Mouse (Mus musculus) midbrain, embryonic 16.5 days (tissue): ENCODE measurements around the gene Nol10. TPM values are rescaled to one million over a fixed set of nuclear protein-coding genes. Genes with fewer than 3 reads are reported as not detected.

Experiments used
- ATAC-seq: fragments of 200-750 bp; cut with Nextera tagmentation; 2 replicates; pipeline ENCODE4 v1.8.0; 2017; ENCODE audit warnings: moderate TSS enrichment
- H3K27ac ChIP-seq: fragments of 300-500 bp; sonication (generic); 2 replicates; pipeline ENCODE4 v1.5.1; 2014; ENCODE audit warnings: mild to moderate bottlenecking, low read length, mixed read lengths
- H3K27me3 ChIP-seq: fragments of 300-500 bp; sonication (generic); 2 replicates; pipeline ENCODE4 v1.6.1; 2014; ENCODE audit warnings: low read depth, low read length, mixed read lengths; ENCODE audit not compliant: control insufficient read depth, insufficient read depth
- H3K36me3 ChIP-seq: fragments of 300-500 bp; sonication (generic); 2 replicates; pipeline ENCODE4 v1.6.1; 2014; ENCODE audit warnings: mild to moderate bottlenecking, low read length, moderate library complexity, mixed read lengths; ENCODE audit not compliant: control insufficient read depth, insufficient read depth
- H3K4me1 ChIP-seq: fragments of 300-500 bp; sonication (generic); 2 replicates; pipeline ENCODE4 v1.6.1; 2014; ENCODE audit warnings: mild to moderate bottlenecking, low read length, mixed read lengths; ENCODE audit not compliant: control insufficient read depth, insufficient read depth
- H3K4me2 ChIP-seq: fragments of 300-500 bp; sonication (generic); 2 replicates; pipeline ENCODE4 v1.6.1; 2014; ENCODE audit warnings: mild to moderate bottlenecking, low read length, mixed read lengths
- H3K4me3 ChIP-seq: fragments of 300-500 bp; sonication (generic); 2 replicates; pipeline ENCODE4 v1.5.1; 2014; ENCODE audit warnings: low read depth, mild to moderate bottlenecking, low read length, moderate library complexity, mixed read lengths
- H3K9ac ChIP-seq: fragments of 300-500 bp; sonication (generic); 2 replicates; pipeline ENCODE4 v1.6.1; 2014; ENCODE audit warnings: low read depth, low read length, mixed read lengths
- H3K9me3 ChIP-seq: fragments of 300-500 bp; sonication (generic); replicated peaks from 2 replicates; pipeline ENCODE4 v1.6.1; 2014; ENCODE audit warnings: mild to moderate bottlenecking, low read length, mixed read lengths; ENCODE audit not compliant: control insufficient read depth, poor library complexity, severe bottlenecking
- WGBS: fragments of 180-500 bp; shearing (Covaris S2); extraction: QIAGEN DNeasy Blood & Tissue Kit; methylation state at CpG from one replicate; pipeline ENCODE4 v1.1.7; 2014; 5-methylcytosine and 5-hydroxymethylcytosine counted together
- polyA plus RNA-seq: library from polyadenylated mRNA; unstranded; fragments of >200 nt; fragmentation: Nextera tagmentation; extraction: Ambion mirVana; gene quantifications from 2 replicates; pipeline ENCODE4 v1.2.1, GENCODE M21; 2015

Nol10 gene
- polyA plus RNA-seq, 1 experiment from 2014 or later = 22.3 TPM

DNA sequence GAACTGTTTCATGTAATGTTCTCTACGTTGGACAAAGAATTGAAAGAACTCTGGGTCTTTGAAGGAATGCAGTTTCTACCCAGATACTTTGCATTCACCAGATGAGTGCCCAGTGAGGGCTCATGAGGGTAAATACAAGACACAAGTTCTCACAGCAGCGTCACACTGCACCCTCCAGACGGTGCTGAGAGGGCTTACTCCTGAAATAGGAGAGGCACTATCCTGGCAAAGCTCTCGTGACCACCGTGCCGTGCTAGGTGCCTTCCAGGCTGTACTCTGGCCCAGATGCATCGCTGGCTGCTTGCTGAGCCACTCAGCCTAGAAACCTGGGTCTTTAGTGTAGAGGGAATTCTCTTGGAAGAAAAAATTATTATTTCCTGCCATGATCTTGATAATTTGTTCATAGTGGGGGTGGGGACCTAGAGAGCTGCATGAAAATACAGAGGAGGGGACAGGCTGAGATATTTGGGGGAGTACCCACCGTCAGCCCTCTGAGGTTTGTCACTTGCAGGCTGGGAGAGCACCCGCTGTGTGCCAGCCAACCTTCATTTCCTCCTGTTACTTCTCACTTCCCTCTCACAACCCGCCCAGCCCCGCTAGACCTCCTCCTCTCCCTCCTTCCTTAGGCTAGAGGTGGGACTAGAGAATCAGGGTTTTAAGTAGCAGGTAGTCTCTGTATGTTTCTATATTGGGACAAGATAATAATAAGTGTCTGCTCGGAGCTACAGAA, 63.7 kb downstream of the Nol10 start:
- whole genome bisulfite sequencing = 83% methylated on average over 12 of the region's 12 CpGs
- Histone ChIP-seq H3K27me3 (no peaks in the 10 kb centered on the region), H3K4me3 (no peak overlapping the region), H3K27ac (no peak overlapping the region), H3K4me1 (no peaks in the 10 kb centered on the region), H3K9ac (no peak overlapping the region), H3K4me2 (no peak overlapping the region), H3K36me3 (peaks cover 5% of the 10 kb centered on the region), H3K9me3 (no peaks in the 10 kb centered on the region)
- ATAC-seq = no peak

DNA sequence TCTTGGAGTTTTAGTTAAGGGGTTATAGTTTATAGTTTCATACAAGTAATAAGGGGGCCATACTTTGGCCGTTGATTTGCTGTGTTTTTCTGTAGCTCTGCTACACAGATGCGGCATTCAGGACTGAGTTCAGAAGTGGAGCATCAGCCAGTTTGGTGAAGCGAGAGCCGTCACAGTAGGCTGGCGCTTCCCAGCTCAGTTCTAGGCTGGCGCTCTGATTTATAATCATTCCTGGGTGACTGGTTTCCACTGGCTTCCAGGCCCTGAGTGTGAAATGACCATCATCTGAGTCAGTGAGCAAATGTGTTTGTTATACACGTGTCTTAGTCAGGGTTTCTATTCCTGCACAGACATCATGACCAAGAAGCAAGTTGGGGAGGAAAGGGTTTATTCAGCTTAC, 66.5 kb downstream of the Nol10 start:
- Histone ChIP-seq H3K4me3 (no peak overlapping the region), H3K27me3 (no peaks in the 10 kb centered on the region), H3K36me3 (peaks cover 12% of the 10 kb centered on the region), H3K4me2 (no peak overlapping the region), H3K4me1 (no peaks in the 10 kb centered on the region), H3K27ac (no peak overlapping the region), H3K9ac (no peak overlapping the region), H3K9me3 (no peaks in the 10 kb centered on the region)
- ATAC-seq = no peak
- WGBS = 91% methylated on average over 7 of the region's 7 CpGs

DNA sequence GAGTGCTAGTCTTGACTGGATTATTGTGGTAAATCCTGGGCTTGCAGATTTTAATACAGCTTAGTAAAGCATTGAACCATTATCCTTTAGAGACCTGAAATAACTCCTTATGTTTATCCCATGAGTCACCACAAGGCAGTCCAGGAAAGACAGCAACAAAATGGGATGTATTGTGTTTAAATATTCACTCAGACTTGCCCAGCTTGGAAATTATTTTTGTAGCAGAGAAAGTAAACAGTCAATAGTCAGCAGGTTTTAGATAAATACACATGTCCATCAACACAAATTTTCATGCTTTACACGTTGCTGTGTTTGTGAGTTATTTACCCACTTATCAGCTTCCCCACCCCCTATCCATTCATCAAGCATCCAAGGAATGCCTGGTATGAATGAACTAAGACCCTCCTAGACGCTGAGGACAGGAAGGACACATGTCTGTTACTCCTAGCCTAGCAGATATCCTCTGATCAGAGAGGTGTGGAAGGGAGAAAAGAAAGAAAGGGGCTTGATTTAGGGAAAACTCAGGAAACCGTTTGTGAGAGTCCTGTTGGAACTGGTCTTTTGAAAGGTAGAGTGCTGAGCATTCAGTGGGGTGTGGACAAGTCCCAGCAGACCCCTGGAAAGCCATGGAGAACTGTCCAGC, 72.0 kb downstream of the Nol10 start:
- no peak for ATAC-seq

DNA sequence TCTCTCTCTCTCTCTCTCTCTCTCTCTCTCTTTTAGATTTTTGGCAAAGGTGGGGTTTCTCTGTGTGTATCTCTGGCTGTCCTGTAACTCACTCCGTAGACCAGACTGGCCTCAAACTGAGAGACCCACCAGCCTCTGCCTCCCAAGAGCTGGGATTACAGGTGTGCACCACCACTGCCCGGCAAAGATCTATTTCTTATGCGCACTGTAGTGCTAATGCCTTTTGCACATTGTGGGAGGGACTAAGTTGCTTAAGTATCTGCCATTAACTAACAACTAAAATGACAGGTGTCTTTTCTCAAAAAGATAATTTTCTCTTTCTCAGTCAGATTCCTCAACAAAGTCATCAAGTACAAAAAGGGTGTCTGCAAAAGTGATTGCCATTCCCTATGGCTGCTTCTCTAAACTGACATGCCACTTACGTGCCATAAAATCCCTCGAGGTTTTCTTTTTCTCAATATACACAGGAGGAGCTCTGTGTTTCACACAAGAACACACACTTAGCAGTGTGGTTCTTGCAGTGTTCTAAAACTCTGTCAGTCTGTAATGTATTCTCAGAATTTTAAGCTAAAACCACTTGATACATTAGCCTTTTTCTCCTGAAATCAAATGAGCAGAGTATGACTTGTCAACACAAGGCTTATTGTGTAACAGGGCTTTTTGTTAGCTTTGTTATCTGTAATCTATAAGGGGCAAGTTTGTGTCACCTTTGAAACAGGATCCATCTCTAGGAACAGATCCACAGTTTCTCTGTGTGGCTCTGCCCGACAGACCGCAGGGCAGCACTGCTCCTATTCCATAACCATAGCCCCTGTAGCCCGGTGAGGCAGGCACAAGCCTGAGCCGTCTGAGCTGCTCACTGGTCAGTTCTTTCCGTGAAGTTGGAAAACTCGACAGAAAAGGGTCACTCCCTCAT, 77.3 kb downstream of the Nol10 start:
- WGBS = 87% methylated on average over 11 of the region's 11 CpGs

More for the DNA sequence above, 72.0 kb downstream of the Nol10 start:
- H3K9me3 ChIP-seq = no peaks in the 10 kb centered on the region
- H3K4me3 ChIP-seq = no peak overlapping the region
- H3K9ac ChIP-seq = no peak overlapping the region
- peaks cover 13% of the 10 kb centered on the region for H3K36me3 ChIP-seq
- H3K4me1 ChIP-seq = no peaks in the 10 kb centered on the region
- H3K27me3 ChIP-seq = no peaks in the 10 kb centered on the region
- no peak overlapping the region for H3K4me2 ChIP-seq
- 51% methylated on average over 3 of the region's 3 CpGs for WGBS
- H3K27ac ChIP-seq = no peak overlapping the region

DNA sequence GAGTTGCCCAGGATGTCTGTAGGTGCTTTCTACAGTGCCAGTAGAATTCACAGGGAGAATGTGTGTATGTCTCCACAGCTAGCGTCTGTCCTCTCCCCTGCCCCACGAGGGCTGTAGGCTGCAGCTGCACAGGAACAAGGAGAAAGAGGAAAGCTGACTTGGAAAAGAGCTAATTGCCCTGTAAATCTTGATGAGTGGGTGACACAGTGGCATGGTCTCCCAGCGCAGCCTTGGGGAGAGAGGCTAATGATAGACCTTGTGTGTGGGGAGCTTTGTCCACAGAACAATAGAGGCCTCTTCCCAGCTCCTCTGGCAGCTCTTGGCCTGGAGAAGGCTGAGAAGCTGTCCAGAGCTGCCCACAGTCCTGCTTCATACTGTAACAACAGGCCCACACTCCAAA, 78.5 kb downstream of the Nol10 start:
- Histone ChIP-seq H3K9ac (no peak overlapping the region), H3K27me3 (no peaks in the 10 kb centered on the region), H3K9me3 (no peaks in the 10 kb centered on the region), H3K4me2 (no peak overlapping the region), H3K4me3 (no peak overlapping the region), H3K27ac (no peak overlapping the region), H3K36me3 (peaks cover 21% of the 10 kb centered on the region), H3K4me1 (no peaks in the 10 kb centered on the region)
- ATAC-seq = no peak
- WGBS = 58% methylated on average over 3 of the region's 3 CpGs

More for the DNA sequence above, 77.3 kb downstream of the Nol10 start:
- Histone ChIP-seq H3K4me2 (no peak overlapping the region), H3K9ac (no peak overlapping the region), H3K4me3 (no peak overlapping the region), H3K9me3 (no peaks in the 10 kb centered on the region), H3K27ac (no peak overlapping the region), H3K4me1 (no peaks in the 10 kb centered on the region), H3K27me3 (no peaks in the 10 kb centered on the region), H3K36me3 (peaks cover 16% of the 10 kb centered on the region; the same call in 1 of the 2 replicates)
- ATAC-seq = no peak

DNA sequence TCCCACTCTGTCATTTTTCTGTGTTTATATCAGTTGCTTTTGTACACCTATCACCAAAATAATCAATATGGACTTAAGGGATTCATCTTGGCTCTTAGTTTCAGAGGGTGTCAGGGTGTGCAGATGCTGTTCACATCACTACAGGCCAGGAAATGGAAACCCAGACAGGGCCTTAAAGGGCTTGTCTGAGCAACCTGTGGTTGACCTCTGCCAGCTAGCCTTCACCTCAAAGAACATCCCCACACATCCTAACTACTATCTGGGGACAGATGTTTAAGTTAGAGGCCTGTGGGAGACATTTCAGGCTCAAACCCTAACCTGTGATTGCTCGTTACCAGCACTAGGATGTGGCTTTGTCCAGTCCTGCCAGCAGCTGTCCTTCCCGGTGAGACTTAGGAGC, 82.3 kb downstream of the Nol10 start:
- 90% methylated on average over 2 of the region's 2 CpGs for WGBS
- no peak overlapping the region for H3K4me3 ChIP-seq
- no peak overlapping the region for H3K9ac ChIP-seq
- H3K4me2 ChIP-seq = no peak overlapping the region
- H3K36me3 ChIP-seq = peaks cover 14% of the 10 kb centered on the region
- H3K4me1 ChIP-seq = no peaks in the 10 kb centered on the region
- no peaks in the 10 kb centered on the region for H3K27me3 ChIP-seq
- H3K27ac ChIP-seq = no peak overlapping the region
- ATAC-seq = no peak
- H3K9me3 ChIP-seq = no peaks in the 10 kb centered on the region

DNA sequence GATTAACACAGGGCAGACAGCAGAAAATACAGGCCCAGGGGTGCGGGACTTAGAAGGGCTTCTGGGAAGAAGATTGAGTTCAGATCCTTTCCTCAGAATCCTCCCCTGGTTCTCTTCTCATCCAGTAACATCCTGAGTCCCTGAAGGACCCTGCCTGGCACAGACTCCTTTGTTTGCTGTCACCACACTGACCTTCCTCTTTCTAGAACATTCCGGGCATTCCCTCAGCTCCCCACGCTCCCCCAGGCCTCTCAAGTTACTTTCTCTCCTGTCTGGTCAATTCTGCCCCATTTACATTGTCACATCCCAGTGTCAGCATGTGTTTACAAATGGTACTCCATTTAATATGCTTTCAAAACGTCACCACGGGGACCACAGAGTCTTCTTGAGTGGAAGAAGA, 82.9 kb downstream of the Nol10 start:
- Histone ChIP-seq H3K4me1 (no peaks in the 10 kb centered on the region), H3K9ac (no peak overlapping the region), H3K9me3 (no peaks in the 10 kb centered on the region), H3K4me2 (no peak overlapping the region), H3K27me3 (no peaks in the 10 kb centered on the region), H3K4me3 (no peak overlapping the region), H3K27ac (no peak overlapping the region), H3K36me3 (peaks cover 12% of the 10 kb centered on the region)
- no peak for ATAC-seq
- 89% methylated on average over 5 of the region's 5 CpGs for WGBS

DNA sequence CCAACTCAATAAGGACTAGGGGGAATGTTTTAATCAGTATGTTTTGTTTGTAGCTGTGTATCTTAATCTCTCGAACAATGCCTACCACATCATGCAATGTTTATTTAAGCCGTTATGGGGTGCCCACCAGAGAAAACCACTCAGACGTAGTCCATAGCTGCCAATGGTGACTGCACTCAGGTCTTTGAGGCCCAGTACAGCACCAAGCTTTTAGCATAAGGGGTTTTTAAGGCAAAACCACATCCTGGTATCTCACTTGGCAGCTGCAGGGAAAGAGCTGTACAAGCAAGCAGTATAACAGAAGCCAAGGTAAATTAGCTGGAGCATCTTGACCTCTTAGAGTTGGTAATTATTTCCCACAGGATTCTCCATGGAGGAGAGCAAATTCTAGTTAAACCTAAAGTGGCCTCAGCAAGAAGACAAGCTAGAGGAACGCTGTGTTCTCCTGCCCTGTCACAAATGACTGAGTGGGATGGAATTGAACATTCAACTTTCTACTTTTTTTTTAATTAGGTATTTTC, 83.6 kb downstream of the Nol10 start:
- Histone ChIP-seq H3K4me1 (no peaks in the 10 kb centered on the region), H3K4me2 (no peak overlapping the region), H3K36me3 (peaks cover 8% of the 10 kb centered on the region), H3K9me3 (no peaks in the 10 kb centered on the region), H3K4me3 (no peak overlapping the region), H3K9ac (no peak overlapping the region), H3K27ac (no peak overlapping the region), H3K27me3 (no peaks in the 10 kb centered on the region)
- ATAC-seq = no peak
- 87% methylated on average over 4 of the region's 4 CpGs for WGBS
